Mouse (Mus musculus): ENCODE data around the gene Snrpn. TPM values are rescaled to one million over a fixed set of nuclear protein-coding genes. Genes with fewer than 3 reads are reported as not detected.
A peak's percentile ranks its signal among the peaks of the same experiment; 100 is the strongest.

Gene Snrpn
- polyA plus RNA-seq, 1 experiment, result 25.9 TPM

- Histone ChIP-seq H3K4me3 (peak overlapping the region; percentile 35), H3ac (ENCODE audit: control insufficient read depth, insufficient read length) (no peak overlapping the region), H3K79me2 (ENCODE audit: control insufficient read depth, insufficient read depth) (no peaks in the 10 kb centered on the region), H3K4me2 (ENCODE audit: low read depth) (peak overlapping the region; percentile 18), H3K27me3 (ENCODE audit: control insufficient read depth, insufficient read depth, insufficient read length) (no peaks in the 10 kb centered on the region), H3K36me3 (ENCODE audit: control insufficient read depth, insufficient read depth) (no peaks in the 10 kb centered on the region)
- TF ChIP-seq POLR2AphosphoS2 (IDR thresholded peaks at IDR 0.05; ENCODE audit: insufficient read length, low read depth), result no peak
- no peak for TF ChIP-seq USF1 (IDR thresholded peaks at IDR 0.05; ENCODE audit: low read depth)
- no peak for TF ChIP-seq TCF3 (IDR thresholded peaks at IDR 0.05; ENCODE audit: insufficient read length, low read depth)
- TF ChIP-seq MYOG (IDR thresholded peaks at IDR 0.05; ENCODE audit: control insufficient read depth in 1 of 3, insufficient read depth in 1 of 3, insufficient read length in 2 of 3, low read depth in 2 of 3), result no peak
- TF ChIP-seq E2F4 (IDR thresholded peaks at IDR 0.05; ENCODE audit: insufficient read depth), result no peak
- no peak for TF ChIP-seq MYOD1 (IDR thresholded peaks at IDR 0.05; ENCODE audit: control insufficient read depth in 1 of 3, insufficient read length in 2 of 3, low read depth in 2 of 3)
- TF ChIP-seq POLR2A (IDR thresholded peaks at IDR 0.05; ENCODE audit: insufficient read length, low read depth), result no peak
- no peak for TF ChIP-seq MAX (IDR thresholded peaks at IDR 0.05; ENCODE audit: low read depth)
- TF ChIP-seq REST (IDR thresholded peaks at IDR 0.05; ENCODE audit: insufficient read depth, insufficient read length), result no peak
Measured at GRCm38 (mm10) chr7:60003006-60003865, 136.8 kb downstream of the Snrpn start.

DNA sequence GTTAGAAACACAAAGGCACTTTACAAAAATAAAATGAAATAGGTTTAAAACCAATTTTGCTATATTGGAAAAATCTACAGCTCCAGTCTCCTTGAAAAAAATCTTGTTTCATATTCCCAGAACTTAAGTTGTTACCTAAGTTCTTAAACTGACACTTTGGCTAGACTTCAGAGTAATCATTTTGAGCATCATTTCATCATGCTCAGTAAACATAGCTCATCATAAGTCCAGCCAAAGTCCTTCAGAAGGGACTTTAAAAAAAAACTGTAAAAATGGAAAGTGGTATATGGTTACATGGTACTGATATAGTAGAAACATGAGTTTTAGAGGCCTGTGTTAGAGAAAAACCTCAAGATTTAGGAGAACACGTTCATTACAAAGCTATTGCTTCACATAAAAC lies 161.4 kb downstream of the Snrpn start:
- H3K79me2 ChIP-seq (ENCODE audit: control insufficient read depth, insufficient read depth), result no peaks in the 10 kb centered on the region
- H3ac ChIP-seq (ENCODE audit: control insufficient read depth, insufficient read length), result no peak overlapping the region
- H3K4me3 ChIP-seq, result no peak overlapping the region
- TF ChIP-seq SRF (IDR thresholded peaks at IDR 0.05; ENCODE audit: control insufficient read depth, insufficient read length, low read depth) (no peak), MYOD1 (IDR thresholded peaks at IDR 0.05; ENCODE audit: control insufficient read depth in 1 of 3, insufficient read length in 2 of 3, low read depth in 2 of 3) (no peak), USF1 (IDR thresholded peaks at IDR 0.05; ENCODE audit: low read depth) (no peak), REST (IDR thresholded peaks at IDR 0.05; ENCODE audit: insufficient read depth, insufficient read length) (no peak), POLR2A (IDR thresholded peaks at IDR 0.05; ENCODE audit: insufficient read length, low read depth) (no peak), MAX (IDR thresholded peaks at IDR 0.05; ENCODE audit: low read depth) (no peak), TCF12 (IDR thresholded peaks at IDR 0.05; ENCODE audit: insufficient read depth, poor library complexity, severe bottlenecking) (no peak), CEBPB (IDR thresholded peaks at IDR 0.05; ENCODE audit: insufficient read depth, poor library complexity, severe bottlenecking) (no peak), E2F4 (IDR thresholded peaks at IDR 0.05; ENCODE audit: insufficient read depth) (no peak), MYOG (IDR thresholded peaks at IDR 0.05; ENCODE audit: control insufficient read depth in 1 of 3, insufficient read depth in 1 of 3, insufficient read length in 2 of 3, low read depth in 2 of 3) (no peak), POLR2AphosphoS2 (IDR thresholded peaks at IDR 0.05; ENCODE audit: insufficient read length, low read depth) (no peak), TCF3 (IDR thresholded peaks at IDR 0.05; ENCODE audit: insufficient read length, low read depth) (no peak)
- no peak overlapping the region for H3K4me2 ChIP-seq (ENCODE audit: low read depth)
- no peaks in the 10 kb centered on the region for H3K27me3 ChIP-seq (ENCODE audit: control insufficient read depth, insufficient read depth, insufficient read length)
- H3K36me3 ChIP-seq (ENCODE audit: control insufficient read depth, insufficient read depth), result no peaks in the 10 kb centered on the region

Other genes starting within 250 kb of the Snrpn start
- gene Snurf, start 135.2 kb downstream of the Snrpn start, polyA plus RNA-seq (2012; fragmentation: generic; extraction: Trizol), result not detected
- gene Gm38393, start 135.2 kb downstream of the Snrpn start, polyA plus RNA-seq (2012; fragmentation: generic; extraction: Trizol), result 0.14 TPM

Measured in myocyte (in vitro differentiated cells).